Mouse (Mus musculus): ENCODE results near the gene Rmnd5b.

DNA sequence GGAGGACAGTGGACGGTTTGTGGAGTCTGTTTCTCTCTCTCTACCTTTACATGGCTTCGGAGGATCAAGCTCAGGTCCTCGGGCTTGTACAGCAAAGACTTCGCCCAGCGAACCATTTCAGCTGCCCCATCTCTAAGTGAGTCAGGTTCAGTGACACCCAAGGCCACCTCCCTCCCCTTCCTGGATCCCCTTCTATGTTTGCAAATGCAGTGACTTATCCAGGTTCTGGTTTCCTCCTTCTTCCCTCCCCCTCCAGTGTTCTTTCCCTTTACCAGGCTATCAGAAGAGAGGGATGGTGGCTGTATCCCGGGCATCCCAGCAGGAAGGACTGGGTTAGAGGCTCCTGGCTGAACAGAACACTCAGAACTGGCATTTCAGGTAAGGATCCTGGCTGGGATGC, 18.0 kb upstream of the Rmnd5b start:
- TF ChIP-seq CTCF (IDR thresholded peaks at IDR 0.05; ENCODE audit: borderline replicate concordance, control insufficient read depth, extremely low read depth, insufficient read depth, low read length, poor library complexity), result no peak
- TF ChIP-seq POLR2A (IDR thresholded peaks at IDR 0.05; ENCODE audit: control insufficient read depth, extremely low read depth, insufficient read depth, low read length, poor library complexity), result no peak

All from thymus, adult 2 months (tissue).